In genomic region chr6:34954926-34955861, GRCm38 (mm10) we compare ENCODE assay signal across 9 mouse cellular contexts. TPM values are rescaled to one million over a fixed set of nuclear protein-coding genes. Genes with fewer than 3 reads are reported as not detected.
DNase-seq lines count a peak whose midpoint lies in the region; ATAC-seq and TF ChIP-seq lines count a peak whose summit lies in the region.
"Had no signal": no experiment of that assay in that cellular context is flagged by ENCODE, and none has a peak within 500 bp of the region (broad histone marks: within the 10 kb centered on the region; RNA-seq: fewer than 3 reads in every experiment).

No protein-coding gene starts in this region.

- H3K4me2 ChIP-seq in heart, postnatal 0 days (ENCODE audit: low read depth, low read length), result peak overlapping the region; percentile 58
- H3K4me2 ChIP-seq in limb, embryonic 11.5 days (ENCODE audit: low read depth, severe bottlenecking), result peak overlapping the region; percentile 20; the same call in 1 of the 2 replicates
- H3K4me2 ChIP-seq in midbrain, embryonic 12.5 days (replicated peaks), result peak overlapping the region; percentile 42

- H3K27ac ChIP-seq in heart, postnatal 0 days (ENCODE audit: low read depth), result no peak overlapping the region
- no peak overlapping the region for H3K27ac ChIP-seq in limb, embryonic 11.5 days (replicated peaks; ENCODE audit: low read depth, low read length)
- H3K27ac ChIP-seq in midbrain, embryonic 12.5 days (replicated peaks), result no peak overlapping the region

- H3K4me1 ChIP-seq in heart, postnatal 0 days (ENCODE audit: control insufficient read depth, insufficient read depth), result no peaks in the 10 kb centered on the region
- no peaks in the 10 kb centered on the region for H3K4me1 ChIP-seq in limb, embryonic 11.5 days (ENCODE audit: control insufficient read depth, insufficient read depth, low read length)
- no peaks in the 10 kb centered on the region; the same call in 1 of the 2 replicates for H3K4me1 ChIP-seq in midbrain, embryonic 12.5 days

- peak; percentile 9 for DNase-seq in ovary, postnatal 36 days (ENCODE audit: low spot score)
- no peak for DNase-seq in ovary, adult 18-20 months (ENCODE audit: low spot score)
- peak; percentile 56 for DNase-seq in heart, postnatal 0 days (ENCODE audit: low spot score)
- DNase-seq in limb, embryonic 11.5 days (ENCODE audit: low spot score), result peak; percentile 56
- DNase-seq in thymus, postnatal 4 days, result peak; percentile 68
- DNase-seq in left cerebral cortex, postnatal 25 days (ENCODE audit: low spot score in 2 of 2), result no peak

- TF ChIP-seq EP300 in heart, postnatal 0 days (IDR thresholded peaks at IDR 0.05; ENCODE audit: low read depth), result no peak

- intact Hi-C loops in left cerebral cortex, postnatal 25 days (cut with DNase I), result no loop called here

- H3K9ac ChIP-seq in heart, postnatal 0 days (replicated peaks; ENCODE audit: low read depth, low read length), result no peak overlapping the region
- H3K9ac ChIP-seq in limb, embryonic 11.5 days (ENCODE audit: low read length), result no peak overlapping the region
- H3K9ac ChIP-seq in midbrain, embryonic 12.5 days (replicated peaks), result no peak overlapping the region

- ATAC-seq in common myeloid progenitor, adult 5-6 weeks (replicated peaks; ENCODE audit: low read depth, poor library complexity, severe bottlenecking), result peak; percentile 91
- peak; percentile 63 for ATAC-seq in heart, postnatal 0 days (ENCODE audit: insufficient read depth, low read depth)
- ATAC-seq in limb, embryonic 11.5 days (ENCODE audit: insufficient number of reproducible peaks, low FRiP score, low TSS enrichment, low read depth), result 0 out of 2 replicates have a peak, but pooled peaks have one; percentile 73
- peak; percentile 75 for ATAC-seq in midbrain, embryonic 12.5 days (ENCODE audit: low FRiP score, low read depth)

- WGBS in heart, postnatal 0 days, result 47% methylated on average over 18 of the region's 18 CpGs
- 49% methylated on average over 18 of the region's 18 CpGs for WGBS in limb, embryonic 11.5 days
- WGBS in midbrain, embryonic 12.5 days, result 52% methylated on average over 18 of the region's 18 CpGs

- no peaks in the 10 kb centered on the region for H3K36me3 ChIP-seq in heart, postnatal 0 days (replicated peaks; ENCODE audit: control insufficient read depth, insufficient read depth, low read length)
- no peaks in the 10 kb centered on the region for H3K36me3 ChIP-seq in limb, embryonic 11.5 days (ENCODE audit: control insufficient read depth, insufficient read depth, low read length)
- no peaks in the 10 kb centered on the region for H3K36me3 ChIP-seq in midbrain, embryonic 12.5 days

- no peaks in the 10 kb centered on the region for H3K27me3 ChIP-seq in heart, postnatal 0 days (ENCODE audit: control insufficient read depth, insufficient read depth, low read length)
- no peaks in the 10 kb centered on the region for H3K27me3 ChIP-seq in limb, embryonic 11.5 days (ENCODE audit: control insufficient read depth, insufficient read depth, low read length)
- 0 out of 2 replicates have a peak, but pooled peaks cover under 1% of the 10 kb centered on the region for H3K27me3 ChIP-seq in midbrain, embryonic 12.5 days

- peak; percentile 57 for TF ChIP-seq CTCF in heart, postnatal 0 days (IDR thresholded peaks at IDR 0.05; ENCODE audit: low read depth)

- H3K9me3 ChIP-seq in heart, postnatal 0 days (replicated peaks; ENCODE audit: control insufficient read depth, low read length), result no peaks in the 10 kb centered on the region
- no peaks in the 10 kb centered on the region for H3K9me3 ChIP-seq in limb, embryonic 11.5 days (ENCODE audit: control insufficient read depth, low read length)
- no peaks in the 10 kb centered on the region for H3K9me3 ChIP-seq in midbrain, embryonic 12.5 days

- H3K4me3 ChIP-seq in heart, postnatal 0 days (ENCODE audit: low read depth, low read length), result peak overlapping the region; percentile 24
- H3K4me3 ChIP-seq in limb, embryonic 11.5 days (ENCODE audit: low read depth, low read length), result no peak overlapping the region
- peak overlapping the region; percentile 20; the same call in 1 of the 2 replicates for H3K4me3 ChIP-seq in midbrain, embryonic 12.5 days

RNA-seq across cellular contexts. Expression of gene Slc23a4, which starts 33.0 kb away (rescaled TPM):
- total RNA-seq in common myeloid progenitor, adult 5-6 weeks (2017), result 0.18 and 0.39 TPM in 2 replicates
- 0.04 and 0.77 TPM in 2 replicates for total RNA-seq in heart, postnatal 0 days (2014; rRNA removed; ENCODE audit: low replicate concordance)
- polyA plus RNA-seq in heart, postnatal 0 days (2015; fragmentation: Nextera tagmentation; extraction: Ambion mirVana), result 0.22 and 0.42 TPM in 2 replicates
- polyA plus RNA-seq in limb, embryonic 11.5 days (2014; fragmentation: Nextera tagmentation; extraction: Ambion mirVana), result 0.52 TPM in 2 replicates
- 0.29 and 0.59 TPM in 2 replicates for polyA plus RNA-seq in midbrain, embryonic 12.5 days (2016; fragmentation: Nextera tagmentation; extraction: Ambion mirVana)
- 1 to 10 TPM; 1.0 to 1.6 TPM for total RNA-seq in left cerebral cortex, postnatal 25 days (2021)

RNA-seq across cellular contexts. Expression of gene Stra8, which starts 35.2 kb away (rescaled TPM):
- total RNA-seq in common myeloid progenitor, adult 5-6 weeks (2017), result not detected in 2 replicates
- total RNA-seq in heart, postnatal 0 days (2014; rRNA removed; ENCODE audit: low replicate concordance), result not detected in 2 replicates
- not detected in 2 replicates for polyA plus RNA-seq in heart, postnatal 0 days (2015; fragmentation: Nextera tagmentation; extraction: Ambion mirVana)
- polyA plus RNA-seq in limb, embryonic 11.5 days (2014; fragmentation: Nextera tagmentation; extraction: Ambion mirVana), result not detected in 2 replicates
- not detected in 2 replicates for polyA plus RNA-seq in midbrain, embryonic 12.5 days (2016; fragmentation: Nextera tagmentation; extraction: Ambion mirVana)
- total RNA-seq in left cerebral cortex, postnatal 25 days (2021), result not detected
- total RNA-seq: heart, adult 18-20 months had no signal

RNA-seq across cellular contexts. Expression of gene Wdr91, which starts 44.5 kb away (rescaled TPM):
- 14.9 and 25.1 TPM in 2 replicates for total RNA-seq in common myeloid progenitor, adult 5-6 weeks (2017)
- total RNA-seq in heart, postnatal 0 days (2014; rRNA removed; ENCODE audit: low replicate concordance), result 24.9 and 25.2 TPM in 2 replicates
- 7.7 and 8.6 TPM in 2 replicates for polyA plus RNA-seq in heart, postnatal 0 days (2015; fragmentation: Nextera tagmentation; extraction: Ambion mirVana)
- 10.3 and 10.9 TPM in 2 replicates for polyA plus RNA-seq in limb, embryonic 11.5 days (2014; fragmentation: Nextera tagmentation; extraction: Ambion mirVana)
- 12.1 and 12.7 TPM in 2 replicates for polyA plus RNA-seq in midbrain, embryonic 12.5 days (2016; fragmentation: Nextera tagmentation; extraction: Ambion mirVana)
- 10 to 100 TPM; 28.3 to 36.4 TPM for total RNA-seq in left cerebral cortex, postnatal 25 days (2021)

Comparison
In these comparisons a context has a peak if more than half of its experiments do, and no peak if none do; other contexts are left out.
1. DNase-seq: peak in ovary, postnatal 36 days (single experiment), heart, postnatal 0 days (single experiment), limb, embryonic 11.5 days (single experiment) and thymus, postnatal 4 days (single experiment); none in ovary, adult 18-20 months (single experiment) and left cerebral cortex, postnatal 25 days (0 of 2).
2. Peak in every context shown above with its lines, with median percentiles within 50 percentile points of each other: ATAC-seq and H3K4me2 ChIP-seq.